Mouse (Mus musculus): ENCODE results near the gene Gm10226. TPM values are rescaled to one million over a fixed set of nuclear protein-coding genes. Genes with fewer than 3 reads are reported as not detected.
A peak's percentile ranks its signal among the peaks of the same experiment; 100 is the strongest.
"Not testable (repeated sequence)": the region's sequence is repeated elsewhere in the genome, so short reads cannot be mapped to it uniquely, and the experiment has no call there.

Gm10226 gene
- polyA plus RNA-seq, 1 experiment from 2014 or later, result 0.82 TPM

DNA sequence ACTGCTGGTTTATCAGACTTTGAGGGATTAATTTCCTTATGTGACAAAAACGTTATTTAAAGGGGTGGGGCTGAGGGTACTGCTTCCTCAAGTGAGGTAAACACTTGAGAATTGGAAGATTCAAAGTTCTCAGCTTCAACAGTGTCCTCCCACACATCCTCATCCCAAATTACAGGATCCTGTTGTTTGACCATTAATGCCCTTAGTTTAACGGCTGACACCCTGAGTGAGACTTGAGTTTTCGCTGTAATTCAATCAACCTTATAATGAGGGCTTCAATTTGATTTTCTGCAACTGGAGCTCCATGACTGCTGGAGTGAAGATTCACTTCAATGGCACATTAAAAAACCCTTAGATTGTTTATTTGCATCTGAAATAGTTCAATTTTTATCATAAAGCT lies 1.7 kb downstream of the Gm10226 start:
- Histone ChIP-seq H3K4me3 (ENCODE audit: low read depth, low read length) (no peak overlapping the region), H3K27me3 (ENCODE audit: insufficient read depth, low read length) (no peaks in the 10 kb centered on the region), H3K9me3 (ENCODE audit: low read length) (no peaks in the 10 kb centered on the region), H3K4me2 (ENCODE audit: low read depth, low read length) (no peak overlapping the region), H3K9ac (replicated peaks) (no peak overlapping the region), H3K4me1 (ENCODE audit: insufficient read depth) (0 out of 2 replicates have a peak, but pooled peaks cover 2% of the 10 kb centered on the region), H3K36me3 (replicated peaks; ENCODE audit: insufficient read depth, low read length) (peaks cover 7% of the 10 kb centered on the region), H3K27ac (ENCODE audit: low read depth) (no peak overlapping the region)
- no peak for ATAC-seq
- 75% methylated on average over 3 of the region's 3 CpGs for WGBS (ENCODE audit: insufficient replicate concordance)
- TF ChIP-seq CTCF (IDR thresholded peaks at IDR 0.05; ENCODE audit: low read depth) (no peak), EP300 (IDR thresholded peaks at IDR 0.05; ENCODE audit: low read depth) (no peak)
- no peak for DNase-seq

DNA sequence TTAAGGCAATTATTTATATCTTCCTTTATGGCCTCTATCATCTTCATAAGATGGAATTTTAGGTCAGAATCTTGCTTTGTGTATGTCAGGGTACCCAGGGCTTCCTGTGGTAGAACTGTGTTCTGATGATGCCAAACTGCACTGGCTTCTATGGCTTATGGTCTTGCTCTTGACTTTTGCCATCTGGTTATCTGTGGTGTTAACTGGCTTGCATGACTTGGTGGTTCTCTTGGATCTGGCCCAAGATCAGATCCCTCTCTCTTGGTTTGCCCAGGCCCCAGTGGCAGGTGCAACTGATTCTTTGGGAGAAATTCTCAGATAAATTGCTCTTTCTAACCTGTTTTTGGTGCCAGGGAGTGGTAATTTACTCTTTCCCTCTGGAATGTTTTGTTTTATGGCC lies 4.4 kb downstream of the Gm10226 start:
- no peaks in the 10 kb centered on the region for H3K27me3 ChIP-seq (ENCODE audit: insufficient read depth, low read length)
- ATAC-seq, result no peak
- H3K9me3 ChIP-seq (ENCODE audit: low read length), result no peaks in the 10 kb centered on the region
- TF ChIP-seq CTCF (IDR thresholded peaks at IDR 0.05; ENCODE audit: low read depth) (no peak), EP300 (IDR thresholded peaks at IDR 0.05; ENCODE audit: low read depth) (no peak)
- H3K36me3 ChIP-seq (replicated peaks; ENCODE audit: insufficient read depth, low read length), result peaks cover 6% of the 10 kb centered on the region
- no peak overlapping the region for H3K27ac ChIP-seq (ENCODE audit: low read depth)
- H3K4me1 ChIP-seq (ENCODE audit: insufficient read depth), result 0 out of 2 replicates have a peak, but pooled peaks cover 2% of the 10 kb centered on the region
- H3K4me3 ChIP-seq (ENCODE audit: low read depth, low read length), result no peak overlapping the region
- no peak overlapping the region for H3K9ac ChIP-seq (replicated peaks)
- DNase-seq, result no peak
- H3K4me2 ChIP-seq (ENCODE audit: low read depth, low read length), result no peak overlapping the region

DNA sequence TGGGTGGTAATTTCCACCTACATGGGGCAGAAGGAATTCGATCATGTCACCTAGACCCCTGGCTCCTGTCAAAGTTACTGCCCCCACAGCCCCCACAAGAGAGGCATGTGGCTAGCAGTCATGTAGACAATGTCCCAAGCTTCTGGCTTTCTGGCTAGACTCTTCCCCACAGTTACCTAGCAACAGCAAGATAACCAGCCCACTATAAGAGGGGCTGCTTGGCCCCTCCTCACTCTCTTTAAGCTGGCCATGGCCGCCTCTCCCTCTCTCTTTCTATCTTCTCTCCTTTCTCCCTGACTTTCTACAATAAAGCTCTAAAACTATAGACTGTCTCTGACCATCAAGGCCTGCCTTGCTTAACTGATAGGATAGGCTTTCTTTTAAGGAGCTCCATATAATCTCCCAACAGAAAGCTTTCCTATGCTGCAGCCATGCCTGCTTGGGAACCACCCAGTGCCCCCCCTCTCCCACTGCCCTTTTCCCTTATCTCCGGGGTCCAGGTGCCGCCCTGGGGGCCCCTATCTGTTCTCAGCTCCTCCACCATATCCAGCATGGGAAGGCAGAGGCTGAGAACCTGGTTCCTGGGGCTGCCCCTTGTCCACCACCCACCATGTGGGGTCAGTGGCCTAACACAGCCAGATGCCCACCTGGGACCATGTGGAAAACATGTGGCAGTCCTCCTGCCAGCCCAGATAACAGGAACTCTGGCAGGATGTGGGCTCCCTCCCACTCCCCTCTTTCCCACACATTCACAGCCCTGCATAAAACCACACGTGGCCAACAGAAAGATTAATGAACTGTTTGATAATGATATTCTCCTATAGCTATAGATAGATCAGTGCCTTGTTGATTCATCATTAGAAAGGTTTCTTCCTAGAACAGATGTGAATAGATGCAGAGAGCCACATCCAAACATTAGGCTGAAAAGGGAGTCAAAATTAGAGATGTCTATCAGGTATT lies 10.9 kb downstream of the Gm10226 start:
- peak overlapping the region; percentile 58 for H3K27ac ChIP-seq (ENCODE audit: low read depth)
- no peaks in the 10 kb centered on the region for H3K9me3 ChIP-seq (ENCODE audit: low read length)
- peak; percentile 86 for ATAC-seq

DNA sequence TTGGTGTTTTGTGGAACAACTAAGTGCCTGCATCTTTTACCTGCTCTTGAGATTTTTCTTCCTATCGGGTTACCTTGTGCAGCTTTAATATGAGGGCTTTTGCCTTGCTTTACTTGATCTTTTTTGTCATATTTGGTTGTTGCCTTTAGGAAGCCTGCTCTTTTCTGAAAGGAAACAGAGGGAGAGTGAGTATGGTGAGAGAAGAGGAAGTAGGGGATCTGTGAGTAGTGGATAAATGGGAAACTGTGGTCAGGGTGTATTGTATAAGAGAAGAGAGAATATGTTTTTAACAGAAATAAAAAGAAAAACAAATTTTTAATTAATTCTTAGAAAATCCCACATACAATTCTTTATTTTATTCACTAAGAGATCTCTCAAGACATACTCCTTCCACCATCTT lies 11.8 kb downstream of the Gm10226 start:
- H3K4me2 ChIP-seq (ENCODE audit: low read depth, low read length), result no peak overlapping the region
- no peak for TF ChIP-seq EP300 (IDR thresholded peaks at IDR 0.05; ENCODE audit: low read depth)
- TF ChIP-seq CTCF (IDR thresholded peaks at IDR 0.05; ENCODE audit: low read depth), result no peak
- WGBS (ENCODE audit: insufficient replicate concordance), result 24% methylated on average over 1 of the region's 1 CpGs
- H3K4me1 ChIP-seq (ENCODE audit: insufficient read depth), result peaks cover 13% of the 10 kb centered on the region
- no peaks in the 10 kb centered on the region for H3K27me3 ChIP-seq (ENCODE audit: insufficient read depth, low read length)
- no peak overlapping the region for H3K9ac ChIP-seq (replicated peaks)
- H3K4me3 ChIP-seq (ENCODE audit: low read depth, low read length), result no peak overlapping the region
- DNase-seq, result no peak
- no peak overlapping the region for H3K27ac ChIP-seq (ENCODE audit: low read depth)
- no peaks in the 10 kb centered on the region for H3K36me3 ChIP-seq (replicated peaks; ENCODE audit: insufficient read depth, low read length)
- no peaks in the 10 kb centered on the region for H3K9me3 ChIP-seq (ENCODE audit: low read length)
- no peak for ATAC-seq

More for the DNA sequence above, 10.9 kb downstream of the Gm10226 start:
- Histone ChIP-seq H3K4me1 (ENCODE audit: insufficient read depth) (peaks cover 11% of the 10 kb centered on the region), H3K27me3 (ENCODE audit: insufficient read depth, low read length) (no peaks in the 10 kb centered on the region), H3K9ac (replicated peaks) (peak overlapping the region; percentile 24; the same call in 1 of the 2 replicates), H3K36me3 (replicated peaks; ENCODE audit: insufficient read depth, low read length) (no peaks in the 10 kb centered on the region), H3K4me3 (ENCODE audit: low read depth, low read length) (no peak overlapping the region), H3K4me2 (ENCODE audit: low read depth, low read length) (peak overlapping the region; percentile 47)
- 28% methylated on average over 5 of the region's 5 CpGs for WGBS (ENCODE audit: insufficient replicate concordance)
- TF ChIP-seq EP300 (IDR thresholded peaks at IDR 0.05; ENCODE audit: low read depth) (peak; percentile 94), CTCF (IDR thresholded peaks at IDR 0.05; ENCODE audit: low read depth) (no peak)
- peak; percentile 76 for DNase-seq

DNA sequence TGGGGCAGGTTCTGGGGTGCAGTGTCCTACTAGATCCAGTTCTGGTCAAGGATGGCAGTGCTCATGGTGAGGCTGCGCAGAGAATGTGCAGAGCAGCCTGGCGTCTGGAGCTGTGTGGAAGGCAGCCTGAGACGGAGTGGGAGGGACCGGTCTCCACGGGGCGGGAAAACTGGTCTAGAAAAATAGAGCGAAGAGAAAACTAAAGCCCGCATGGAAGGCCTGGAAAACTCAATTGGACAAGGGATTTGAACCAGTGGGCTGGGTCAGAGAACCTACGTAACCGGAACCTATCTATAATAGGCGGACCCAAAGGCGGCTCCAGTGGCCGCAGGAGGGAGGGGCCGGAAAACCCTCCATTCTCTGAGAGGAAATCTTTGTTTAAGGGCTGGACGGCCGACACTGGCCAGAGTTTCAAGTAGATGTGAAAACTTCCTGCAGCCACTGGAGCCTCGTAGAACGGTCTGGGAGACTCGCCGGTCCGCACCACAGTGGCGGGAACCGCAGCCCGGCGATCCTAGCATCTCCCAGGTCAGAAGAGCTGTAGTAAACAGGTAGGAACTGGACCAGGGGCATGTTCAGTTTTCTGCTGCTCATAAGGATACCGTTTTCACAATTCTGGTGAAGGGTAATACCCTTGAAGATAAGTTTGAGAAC lies 15.8 kb downstream of the Gm10226 start, which contains the start of gene Zfp760:
TSS of gene Zfp760 (plus strand) at position 399 of the 654 bp plus-strand sequence.
- peaks cover 11% of the 10 kb centered on the region for H3K4me1 ChIP-seq (ENCODE audit: insufficient read depth)
- no peaks in the 10 kb centered on the region for H3K27me3 ChIP-seq (ENCODE audit: insufficient read depth, low read length)
- peak within 1 kb of the TSS; percentile 80 for H3K27ac ChIP-seq (ENCODE audit: low read depth)
- TF ChIP-seq EP300 (IDR thresholded peaks at IDR 0.05; ENCODE audit: low read depth) (no peak), CTCF (IDR thresholded peaks at IDR 0.05; ENCODE audit: low read depth) (no peak)
- H3K9ac ChIP-seq (replicated peaks), result peak within 1 kb of the TSS; percentile 64
- ATAC-seq (peak; percentile 90), DNase-seq (peak; percentile 79)
- peaks cover 11% of the 10 kb centered on the region for H3K36me3 ChIP-seq (replicated peaks; ENCODE audit: insufficient read depth, low read length)
- H3K4me2 ChIP-seq (ENCODE audit: low read depth, low read length), result peak within 1 kb of the TSS; percentile 72
- H3K4me3 ChIP-seq (ENCODE audit: low read depth, low read length), result peak within 1 kb of the TSS; percentile 61
- WGBS (ENCODE audit: insufficient replicate concordance), result 5% methylated on average over 26 of the region's 26 CpGs
- H3K9me3 ChIP-seq (ENCODE audit: low read length), result no peaks in the 10 kb centered on the region

DNA sequence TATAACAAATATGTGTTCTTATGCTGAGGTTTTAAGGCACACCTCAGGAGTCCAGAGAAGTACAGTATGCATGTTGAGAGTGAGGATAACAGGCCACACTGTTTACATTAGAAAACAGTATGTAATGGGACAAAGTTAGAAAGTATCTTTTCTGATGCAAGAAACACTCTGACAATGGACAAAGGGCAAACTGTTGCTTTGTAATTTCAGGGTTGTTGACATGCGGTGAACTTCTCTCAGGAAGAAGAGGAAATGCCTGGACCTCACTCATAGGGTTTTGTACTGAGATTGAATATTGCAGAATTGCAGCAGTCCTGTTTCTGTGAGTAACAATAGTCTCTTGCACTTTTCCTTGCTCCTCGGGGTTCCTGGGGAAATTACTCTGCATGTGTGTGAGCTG lies 16.7 kb downstream of the Gm10226 start:
- Histone ChIP-seq H3K27ac (ENCODE audit: low read depth) (0 out of 2 replicates have a peak overlapping the region, but pooled peaks have one; percentile 1), H3K4me1 (ENCODE audit: insufficient read depth) (peaks cover 7% of the 10 kb centered on the region), H3K27me3 (ENCODE audit: insufficient read depth, low read length) (no peaks in the 10 kb centered on the region), H3K4me3 (ENCODE audit: low read depth, low read length) (peak overlapping the region; percentile 61), H3K4me2 (ENCODE audit: low read depth, low read length) (peak overlapping the region; percentile 72), H3K36me3 (replicated peaks; ENCODE audit: insufficient read depth, low read length) (peaks cover 11% of the 10 kb centered on the region), H3K9me3 (ENCODE audit: low read length) (no peaks in the 10 kb centered on the region), H3K9ac (replicated peaks) (peak overlapping the region; percentile 42)
- DNase-seq, result no peak
- WGBS (ENCODE audit: insufficient replicate concordance), result 28% methylated on average over 2 of the region's 2 CpGs
- TF ChIP-seq EP300 (IDR thresholded peaks at IDR 0.05; ENCODE audit: low read depth) (no peak), CTCF (IDR thresholded peaks at IDR 0.05; ENCODE audit: low read depth) (no peak)
- ATAC-seq, result 0 out of 2 replicates have a peak, but pooled peaks have one; percentile 14

DNA sequence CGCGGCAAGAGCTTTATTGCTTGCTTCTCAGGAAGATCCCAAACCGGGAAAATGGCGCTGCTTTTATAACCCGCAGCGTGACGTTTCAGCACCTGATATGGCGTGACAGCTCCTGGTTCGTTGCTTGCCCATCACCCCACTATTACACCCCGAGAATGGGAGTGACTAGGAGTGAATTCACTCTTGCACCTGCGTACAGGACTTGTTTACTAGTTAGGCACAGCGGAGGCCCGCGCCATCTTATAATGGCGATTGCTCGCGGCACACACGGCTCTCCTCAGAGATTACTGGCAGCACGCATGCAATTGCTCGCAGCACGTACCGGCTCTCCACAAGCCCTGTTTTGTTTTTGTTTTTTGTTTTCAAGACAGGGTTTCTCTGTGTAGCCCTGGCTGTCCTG lies 38.8 kb downstream of the Gm10226 start, which contains the start of gene Zfp229:
TSS of gene Zfp229 (plus strand) at position 301 of the 400 bp plus-strand sequence.
- H3K4me3 ChIP-seq (ENCODE audit: low read depth, low read length); H3K4me2 ChIP-seq (ENCODE audit: low read depth, low read length); H3K9me3 ChIP-seq (ENCODE audit: low read length); H3K27ac ChIP-seq (ENCODE audit: low read depth); DNase-seq; H3K27me3 ChIP-seq (ENCODE audit: insufficient read depth, low read length); H3K36me3 ChIP-seq (replicated peaks; ENCODE audit: insufficient read depth, low read length); ATAC-seq; H3K4me1 ChIP-seq (ENCODE audit: insufficient read depth); H3K9ac ChIP-seq (replicated peaks): not testable (repeated sequence)
- WGBS (ENCODE audit: insufficient replicate concordance), result 94% methylated on average over 6 of the region's 22 CpGs
